Mouse (Mus musculus): ENCODE results near the gene Tcp10b. TPM values are rescaled to one million over a fixed set of nuclear protein-coding genes. Genes with fewer than 3 reads are reported as not detected.
"Not testable (repeated sequence)": the region's sequence is repeated elsewhere in the genome, so short reads cannot be mapped to it uniquely, and the experiment has no call there.

Tcp10b gene
- under 1 TPM; 0.17 to 0.36 TPM for total RNA-seq (2021)

DNA sequence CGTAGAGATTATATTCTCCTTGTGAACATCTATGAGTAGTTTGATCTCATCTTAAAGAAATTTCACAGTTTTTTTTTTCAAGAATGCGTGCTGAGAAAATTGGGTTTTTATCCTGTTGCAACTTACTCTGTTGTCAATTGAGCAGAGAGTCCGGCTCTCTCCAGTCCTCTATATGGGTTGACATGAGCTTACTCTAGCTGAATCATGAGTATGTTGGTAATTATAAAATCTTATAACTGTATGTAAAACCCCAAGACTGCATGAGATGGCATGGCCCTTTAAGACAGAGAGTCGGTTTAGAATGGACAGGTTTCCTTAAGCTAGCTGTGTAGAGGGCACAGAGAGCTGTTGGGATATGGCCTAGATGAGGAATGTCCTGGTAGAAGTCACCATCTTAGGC lies at the start of gene Tcp10b:
TSS of gene Tcp10b (plus strand) at position 301 of the 400 bp plus-strand sequence.
- DNase-seq; intact Hi-C loops (cut with DNase I): not testable (repeated sequence)

- no peak for DNase-seq
- intact Hi-C loops (cut with DNase I): loop anchor here (5.0 kb wide), 1 partner anchor 131 kb away; no protein-coding TSS in a partner anchor
These were observed 47.6 kb upstream of the Tcp10b start for GRCm38 (mm10) chr17:13013316-13013715.

DNA sequence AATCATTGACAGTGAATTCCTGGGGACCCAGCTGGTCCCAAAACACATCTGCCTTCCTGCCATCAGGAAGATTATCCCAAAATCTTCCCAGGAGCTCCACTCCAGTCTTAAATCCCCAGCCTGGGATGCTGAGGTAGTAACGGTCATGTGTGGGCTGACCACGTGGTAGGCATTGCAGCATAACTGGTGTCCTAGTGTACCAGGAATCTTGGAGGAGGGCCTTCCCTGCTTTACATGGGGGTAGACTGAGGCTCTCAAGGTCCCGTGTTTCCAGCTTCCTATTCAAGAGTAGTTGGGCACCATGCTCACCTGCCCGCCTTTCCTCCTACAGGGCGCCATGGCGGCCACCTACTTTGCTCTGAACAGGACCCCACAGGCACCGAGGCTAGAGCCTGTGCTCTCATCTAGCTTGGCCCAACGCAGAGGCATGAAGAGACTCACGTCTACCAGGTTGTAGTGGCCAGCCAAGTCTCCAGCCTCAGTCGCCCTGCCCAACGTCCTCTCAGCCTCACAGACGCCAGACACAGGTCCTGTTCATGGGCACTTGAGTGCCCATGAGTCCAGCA lies 24.2 kb upstream of the Tcp10b start:
- intact Hi-C loops (cut with DNase I); DNase-seq: not testable (repeated sequence)

GRCm38 (mm10) chr17:13043846-13044673 lies 16.8 kb upstream of the Tcp10b start:
- peak; percentile 51 to 72 for DNase-seq
- intact Hi-C loops (cut with DNase I): not testable (repeated sequence)

DNA sequence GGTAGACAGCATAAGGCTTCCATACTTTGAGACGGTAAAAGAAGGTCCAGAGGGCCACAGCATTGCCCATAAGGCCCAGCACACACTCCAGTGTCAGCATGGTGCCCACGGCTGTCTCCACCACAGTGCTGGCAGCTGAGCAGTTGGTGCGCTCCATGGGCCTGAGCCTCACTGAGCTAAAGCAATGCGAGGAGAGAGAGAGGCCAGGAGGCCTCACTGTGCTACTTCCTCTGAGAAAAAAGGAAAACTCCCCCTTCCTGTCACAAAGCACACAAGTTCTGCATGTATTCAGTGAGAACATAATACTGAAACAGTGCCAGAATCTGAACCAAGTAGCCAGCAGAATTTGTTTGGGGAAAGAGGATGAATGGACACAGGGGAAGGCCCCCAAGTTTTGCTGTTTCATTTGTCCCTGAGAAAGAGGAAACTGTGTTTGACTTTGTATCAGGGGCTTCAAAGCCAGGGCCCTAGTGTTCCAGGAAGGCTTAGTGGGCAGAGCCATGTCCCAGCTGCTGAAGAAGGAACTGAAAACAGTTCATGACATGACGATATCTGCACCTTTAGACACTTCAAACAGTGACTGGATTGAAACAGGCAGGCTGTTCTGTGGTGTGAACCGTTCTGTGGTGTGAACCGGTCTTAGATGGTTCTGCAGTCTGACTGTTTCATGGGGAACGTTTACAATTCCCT lies 8.6 kb upstream of the Tcp10b start, which contains the start of gene Gpr31b:
TSS of gene Gpr31b (minus strand) at position 173 of the 690 bp plus-strand sequence.
- peak in 1 of 2 experiments; percentile 12 for DNase-seq
- intact Hi-C loops (cut with DNase I): not testable (repeated sequence)

DNA sequence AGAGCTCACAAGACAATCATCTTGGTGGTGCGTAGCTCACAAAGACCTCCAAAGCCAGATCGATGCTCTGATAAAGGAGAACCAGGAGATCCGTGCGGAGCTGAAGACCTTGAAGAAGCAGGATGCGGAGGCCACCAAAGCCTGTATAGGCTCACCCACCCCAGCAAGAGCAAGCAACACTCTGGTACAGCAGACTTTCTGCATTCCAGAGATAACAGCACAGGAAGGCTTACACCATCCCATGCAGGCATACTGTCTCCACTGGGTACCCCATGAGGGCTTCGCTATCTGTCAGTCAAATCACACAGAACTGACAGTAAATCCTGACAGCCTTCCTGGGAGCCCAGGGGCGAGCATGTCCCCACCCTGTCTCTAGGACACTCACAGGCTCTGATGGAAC lies 2.0 kb downstream of the Tcp10b start:
- DNase-seq; intact Hi-C loops (cut with DNase I): not testable (repeated sequence)

DNA sequence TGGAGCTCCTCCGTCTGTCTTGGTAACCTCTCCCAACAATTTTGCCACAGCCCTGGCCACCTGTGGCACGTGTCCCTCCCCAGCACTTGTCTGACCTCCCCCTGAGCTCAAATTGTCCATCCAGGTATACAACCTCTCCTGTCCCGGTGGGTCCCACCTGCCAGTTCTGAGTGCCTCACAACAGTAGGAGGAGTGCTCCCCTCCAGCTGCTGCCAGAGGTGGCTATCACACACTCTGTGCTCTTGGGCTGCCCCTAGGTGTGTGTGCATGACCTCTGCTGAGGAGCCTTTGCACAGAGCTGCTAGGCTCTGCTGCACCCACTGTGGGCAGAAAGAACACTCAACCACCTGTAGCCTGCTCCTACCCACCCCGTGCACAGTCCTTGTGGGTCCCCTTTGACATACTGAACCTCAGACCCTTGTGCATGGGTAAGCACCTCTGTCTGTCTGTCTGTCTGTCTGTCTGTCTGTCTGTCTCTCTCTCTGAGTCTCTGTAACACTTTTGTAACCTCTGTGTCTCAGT lies 7.0 kb downstream of the Tcp10b start:
- DNase-seq; intact Hi-C loops (cut with DNase I): not testable (repeated sequence)

DNA sequence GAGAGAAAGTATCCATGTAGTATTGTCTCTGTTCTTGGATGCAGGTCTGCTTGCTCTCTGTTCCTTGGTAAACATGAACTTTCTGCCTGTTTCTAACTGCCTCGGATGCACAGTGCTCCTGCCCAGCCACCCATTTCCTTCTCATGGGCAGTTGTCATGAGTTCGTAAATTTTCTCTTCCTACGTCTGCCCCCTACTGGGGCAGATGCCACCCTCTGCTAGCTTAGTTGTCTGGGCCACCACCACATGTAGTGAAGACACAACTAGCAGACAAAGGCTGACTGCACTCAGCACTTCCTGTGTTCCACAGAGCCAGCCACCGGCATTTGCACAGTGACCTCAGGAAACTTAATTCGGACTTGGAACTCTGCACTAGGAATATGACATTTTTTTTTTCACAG lies 8.3 kb downstream of the Tcp10b start:
- intact Hi-C loops (cut with DNase I); DNase-seq: not testable (repeated sequence)

GRCm38 (mm10) chr17:13091510-13091909 lies 30.6 kb downstream of the Tcp10b start:
- intact Hi-C loops (cut with DNase I); DNase-seq: not testable (repeated sequence)

DNA sequence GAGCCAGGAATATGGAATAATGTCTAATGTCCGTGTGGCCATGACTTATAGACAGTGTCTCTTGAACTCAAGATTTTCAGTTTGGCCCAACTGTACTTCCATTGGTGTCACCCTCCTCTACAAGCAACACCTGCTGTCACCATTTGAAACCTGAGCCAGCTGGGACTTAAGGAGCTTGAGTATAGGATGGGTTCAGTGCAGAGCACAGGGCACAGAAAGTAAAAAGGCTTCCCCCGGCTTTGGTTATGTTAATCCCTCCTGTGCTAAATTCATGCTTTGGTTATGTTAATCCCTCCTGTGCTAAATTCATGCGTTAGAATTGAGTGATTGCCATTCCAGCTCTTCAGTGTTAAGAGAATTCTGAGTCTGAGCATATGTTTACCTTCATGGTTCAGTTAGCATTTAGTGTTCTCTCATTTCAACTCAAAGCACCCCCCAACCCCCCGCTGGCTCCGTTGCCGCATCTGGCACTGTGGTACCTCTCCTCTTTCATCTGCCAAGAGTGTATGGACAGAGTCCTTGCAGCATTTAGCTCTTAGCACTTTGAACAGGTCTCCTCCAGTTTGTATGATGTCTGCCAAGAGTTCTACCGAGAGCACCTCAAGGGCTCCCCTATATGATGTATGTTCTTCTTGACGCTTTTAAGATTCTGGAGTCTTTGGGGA lies 31.3 kb downstream of the Tcp10b start:
- intact Hi-C loops (cut with DNase I); DNase-seq: not testable (repeated sequence)

GRCm38 (mm10) chr17:13092960-13093359 lies 32.1 kb downstream of the Tcp10b start:
- DNase-seq; intact Hi-C loops (cut with DNase I): not testable (repeated sequence)

GRCm38 (mm10) chr17:13106563-13106962 lies 45.7 kb downstream of the Tcp10b start:
- DNase-seq: peak; percentile 89 to 90
- intact Hi-C loops (cut with DNase I): not testable (repeated sequence)

GRCm38 (mm10) chr17:13112504-13113291 lies 51.8 kb downstream of the Tcp10b start:
- DNase-seq; intact Hi-C loops (cut with DNase I): not testable (repeated sequence)

DNA sequence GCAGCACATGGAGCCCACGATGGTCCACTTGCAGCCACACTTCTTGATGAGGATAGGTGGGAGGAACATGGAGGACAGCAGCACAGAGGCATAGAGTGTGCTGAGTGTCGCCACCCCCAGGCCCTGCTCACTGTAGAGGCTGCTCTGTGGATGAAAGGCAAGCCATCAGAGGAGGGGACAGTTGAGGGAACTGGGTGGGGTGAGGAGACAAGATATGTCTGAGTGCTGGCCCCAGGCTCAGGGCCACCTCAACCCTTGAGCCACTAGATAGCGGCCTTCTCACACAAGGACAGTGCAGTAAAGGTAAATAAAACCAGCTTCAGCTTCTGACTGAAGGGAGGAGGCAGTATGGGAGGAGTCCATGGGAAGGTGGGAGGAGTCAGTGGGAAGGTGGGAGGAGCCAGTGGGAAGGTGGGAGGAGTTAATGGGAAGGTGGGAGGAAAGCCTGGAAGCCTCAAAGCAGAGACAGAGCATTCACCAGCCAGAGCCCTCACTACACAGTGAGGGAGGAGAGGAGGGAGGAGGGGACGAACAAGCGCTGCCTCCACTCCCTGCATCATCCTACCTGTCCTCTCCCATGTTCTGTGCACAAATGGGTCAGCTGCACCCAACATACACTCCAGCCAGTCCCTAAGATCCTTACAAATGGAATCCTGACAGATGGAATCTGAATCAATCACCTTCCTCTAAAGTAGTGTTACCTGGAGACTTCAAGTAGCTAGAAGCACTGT lies 62.6 kb downstream of the Tcp10b start:
- intact Hi-C loops (cut with DNase I); DNase-seq: not testable (repeated sequence)

DNA sequence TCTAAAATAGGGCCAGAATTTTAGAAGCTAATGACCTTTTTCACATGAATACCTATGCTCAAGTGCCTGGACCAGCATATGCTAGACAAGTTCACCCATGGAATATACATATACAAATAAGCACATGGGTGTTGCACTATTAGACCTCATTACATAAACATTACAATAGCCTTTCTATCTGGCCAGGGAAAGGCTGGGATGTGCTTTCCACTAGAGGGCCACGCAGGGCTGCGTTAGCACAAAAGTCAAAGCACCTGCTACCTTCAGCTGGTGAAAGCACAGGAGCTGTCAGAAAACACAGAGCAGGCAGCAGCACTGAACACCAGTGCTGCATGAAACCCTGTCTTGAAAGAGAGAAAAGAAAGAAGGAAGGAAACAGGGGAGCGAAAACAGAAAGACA lies 63.3 kb downstream of the Tcp10b start:
- DNase-seq; intact Hi-C loops (cut with DNase I): not testable (repeated sequence)

- intact Hi-C loops (cut with DNase I); DNase-seq: not testable (repeated sequence)
These were observed 68.4 kb downstream of the Tcp10b start for GRCm38 (mm10) chr17:13129324-13129723.

- intact Hi-C loops (cut with DNase I); DNase-seq: not testable (repeated sequence)
These were observed 69.0 kb downstream of the Tcp10b start for GRCm38 (mm10) chr17:13129737-13130465.

DNA sequence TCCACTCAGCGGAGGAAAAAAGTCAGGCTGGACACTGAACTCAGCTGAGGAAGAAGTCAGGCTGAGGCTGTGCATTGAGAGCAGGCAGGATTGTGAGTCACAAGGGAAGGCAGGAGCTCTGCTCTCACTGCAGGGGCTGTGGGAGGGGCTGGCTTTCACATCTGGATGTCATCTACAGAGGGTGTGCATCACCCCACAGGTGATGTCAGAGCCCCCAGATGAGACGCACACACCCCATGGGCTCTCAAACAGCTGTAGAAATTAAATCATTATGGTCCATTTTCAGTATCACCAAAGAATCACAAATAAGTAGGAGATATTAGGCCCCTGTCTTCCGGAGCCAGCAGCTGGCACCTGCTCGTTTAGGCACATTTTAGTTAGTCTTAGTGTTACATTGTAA lies 70.8 kb downstream of the Tcp10b start, which contains the start of gene Unc93a:
TSS of gene Unc93a (minus strand) at position 101 of the 400 bp plus-strand sequence.
- intact Hi-C loops (cut with DNase I); DNase-seq: not testable (repeated sequence)

Data from heart, postnatal 10 days (tissue).